Mouse (Mus musculus): ENCODE measurements at regions not wholly inside any gene's neighbourhood (a gene's known extent, or its start where the extent isn't known, plus 50 kb on each side); places are given as distances from the start of the nearest gene placed in this dataset.
A peak's percentile ranks its signal among the peaks of the same experiment; 100 is the strongest.

GRCm38 (mm10) chr1:18849038-18849437 lies 253.8 kb upstream of the Tfap2d start:
- 69% methylated on average over 2 of the region's 2 CpGs for WGBS
- H3K4me2 ChIP-seq, result no peak overlapping the region
- H3K36me3 ChIP-seq (ENCODE audit: poor library complexity, severe bottlenecking), result no peaks in the 10 kb centered on the region
- no peak overlapping the region for H3K27ac ChIP-seq
- no peak for ATAC-seq
- H3K27me3 ChIP-seq, result no peaks in the 10 kb centered on the region
- H3K9me3 ChIP-seq (replicated peaks), result no peaks in the 10 kb centered on the region
- H3K9ac ChIP-seq, result no peak overlapping the region
- H3K4me3 ChIP-seq, result no peak overlapping the region
- H3K4me1 ChIP-seq, result no peaks in the 10 kb centered on the region

- H3K4me1 ChIP-seq, result no peaks in the 10 kb centered on the region
- H3K27ac ChIP-seq, result no peak overlapping the region
- no peak overlapping the region for H3K4me3 ChIP-seq
- no peak overlapping the region for H3K4me2 ChIP-seq
- no peak for ATAC-seq
- 91% methylated on average over 3 of the region's 3 CpGs for WGBS
- H3K36me3 ChIP-seq (ENCODE audit: poor library complexity, severe bottlenecking), result no peaks in the 10 kb centered on the region
- no peak overlapping the region for H3K9ac ChIP-seq
- no peaks in the 10 kb centered on the region for H3K27me3 ChIP-seq
- H3K9me3 ChIP-seq (replicated peaks), result no peaks in the 10 kb centered on the region
Measured at GRCm38 (mm10) chr1:18857457-18857856, 245.4 kb upstream of the Tfap2d start.

- ATAC-seq, result no peak
- no peaks in the 10 kb centered on the region for H3K27me3 ChIP-seq
- no peaks in the 10 kb centered on the region; the same call in 1 of the 2 replicates for H3K9me3 ChIP-seq (replicated peaks)
- no peak overlapping the region for H3K9ac ChIP-seq
- no peak overlapping the region for H3K4me3 ChIP-seq
- H3K4me1 ChIP-seq, result no peaks in the 10 kb centered on the region
- WGBS, result 97% methylated on average over 1 of the region's 1 CpGs
- H3K36me3 ChIP-seq (ENCODE audit: poor library complexity, severe bottlenecking), result no peaks in the 10 kb centered on the region
- no peak overlapping the region for H3K27ac ChIP-seq
- H3K4me2 ChIP-seq, result no peak overlapping the region
Measured at GRCm38 (mm10) chr1:18903266-18903665, 199.6 kb upstream of the Tfap2d start.

- WGBS, result 71% methylated on average over 4 of the region's 4 CpGs
- Histone ChIP-seq H3K4me1 (no peaks in the 10 kb centered on the region), H3K27me3 (no peaks in the 10 kb centered on the region), H3K9me3 (replicated peaks) (no peaks in the 10 kb centered on the region; the same call in 1 of the 2 replicates), H3K36me3 (ENCODE audit: poor library complexity, severe bottlenecking) (no peaks in the 10 kb centered on the region), H3K27ac (no peak overlapping the region), H3K9ac (no peak overlapping the region), H3K4me2 (no peak overlapping the region), H3K4me3 (no peak overlapping the region)
- no peak for ATAC-seq
Measured at GRCm38 (mm10) chr1:18903696-18904095, 199.1 kb upstream of the Tfap2d start.

- no peak overlapping the region for H3K27ac ChIP-seq
- no peak overlapping the region for H3K4me3 ChIP-seq
- no peaks in the 10 kb centered on the region for H3K4me1 ChIP-seq
- no peak overlapping the region for H3K9ac ChIP-seq
- no peaks in the 10 kb centered on the region for H3K9me3 ChIP-seq (replicated peaks)
- no peaks in the 10 kb centered on the region for H3K27me3 ChIP-seq
- no peaks in the 10 kb centered on the region for H3K36me3 ChIP-seq (ENCODE audit: poor library complexity, severe bottlenecking)
- WGBS, result 60% methylated on average over 4 of the region's 4 CpGs
- H3K4me2 ChIP-seq, result no peak overlapping the region
- ATAC-seq, result peak; percentile 33; the same call in 1 of the 2 replicates
Measured at GRCm38 (mm10) chr1:18911578-18911977, 191.2 kb upstream of the Tfap2d start.

- no peak overlapping the region for H3K4me3 ChIP-seq
- no peak overlapping the region for H3K9ac ChIP-seq
- H3K4me1 ChIP-seq, result no peaks in the 10 kb centered on the region
- H3K36me3 ChIP-seq (ENCODE audit: poor library complexity, severe bottlenecking), result no peaks in the 10 kb centered on the region
- no peak overlapping the region for H3K4me2 ChIP-seq
- WGBS, result 86% methylated on average over 1 of the region's 1 CpGs
- ATAC-seq, result no peak
- H3K27ac ChIP-seq, result no peak overlapping the region
- no peaks in the 10 kb centered on the region for H3K9me3 ChIP-seq (replicated peaks)
- H3K27me3 ChIP-seq, result no peaks in the 10 kb centered on the region
Measured at GRCm38 (mm10) chr1:18956276-18956675, 146.5 kb upstream of the Tfap2d start.

GRCm38 (mm10) chr1:18956975-18957374 lies 145.8 kb upstream of the Tfap2d start:
- H3K27ac ChIP-seq, result no peak overlapping the region
- no peaks in the 10 kb centered on the region for H3K9me3 ChIP-seq (replicated peaks)
- no peaks in the 10 kb centered on the region for H3K27me3 ChIP-seq
- no peaks in the 10 kb centered on the region for H3K4me1 ChIP-seq
- no peak overlapping the region for H3K9ac ChIP-seq
- 56% methylated on average over 6 of the region's 6 CpGs for WGBS
- no peak overlapping the region for H3K4me3 ChIP-seq
- no peak overlapping the region for H3K4me2 ChIP-seq
- no peak for ATAC-seq
- no peaks in the 10 kb centered on the region for H3K36me3 ChIP-seq (ENCODE audit: poor library complexity, severe bottlenecking)

- Histone ChIP-seq H3K4me1 (no peaks in the 10 kb centered on the region), H3K4me2 (no peak overlapping the region), H3K9ac (no peak overlapping the region), H3K27me3 (no peaks in the 10 kb centered on the region), H3K27ac (no peak overlapping the region), H3K4me3 (no peak overlapping the region), H3K36me3 (ENCODE audit: poor library complexity, severe bottlenecking) (no peaks in the 10 kb centered on the region), H3K9me3 (replicated peaks) (no peaks in the 10 kb centered on the region)
- no peak for ATAC-seq
- WGBS, result 86% methylated on average over 9 of the region's 9 CpGs
Measured at GRCm38 (mm10) chr1:18961464-18961863, 141.4 kb upstream of the Tfap2d start.

GRCm38 (mm10) chr1:18961889-18962288 lies 140.9 kb upstream of the Tfap2d start:
- no peaks in the 10 kb centered on the region for H3K4me1 ChIP-seq
- H3K27me3 ChIP-seq, result no peaks in the 10 kb centered on the region
- ATAC-seq, result no peak
- H3K4me3 ChIP-seq, result no peak overlapping the region
- H3K4me2 ChIP-seq, result no peak overlapping the region
- no peak overlapping the region for H3K9ac ChIP-seq
- H3K27ac ChIP-seq, result no peak overlapping the region
- WGBS, result 84% methylated on average over 3 of the region's 3 CpGs
- no peaks in the 10 kb centered on the region for H3K36me3 ChIP-seq (ENCODE audit: poor library complexity, severe bottlenecking)
- H3K9me3 ChIP-seq (replicated peaks), result no peaks in the 10 kb centered on the region

- no peak overlapping the region for H3K27ac ChIP-seq
- H3K4me1 ChIP-seq, result no peaks in the 10 kb centered on the region
- H3K27me3 ChIP-seq, result no peaks in the 10 kb centered on the region
- no peak overlapping the region for H3K9ac ChIP-seq
- no peak for ATAC-seq
- H3K9me3 ChIP-seq (replicated peaks), result no peaks in the 10 kb centered on the region
- WGBS, result 86% methylated on average over 2 of the region's 2 CpGs
- H3K4me3 ChIP-seq, result no peak overlapping the region
- no peaks in the 10 kb centered on the region for H3K36me3 ChIP-seq (ENCODE audit: poor library complexity, severe bottlenecking)
- H3K4me2 ChIP-seq, result no peak overlapping the region
Measured at GRCm38 (mm10) chr1:18968935-18969334, 133.9 kb upstream of the Tfap2d start.

- Histone ChIP-seq H3K4me2 (no peak overlapping the region), H3K9me3 (replicated peaks) (no peaks in the 10 kb centered on the region), H3K4me1 (no peaks in the 10 kb centered on the region), H3K9ac (no peak overlapping the region), H3K4me3 (no peak overlapping the region), H3K36me3 (ENCODE audit: poor library complexity, severe bottlenecking) (no peaks in the 10 kb centered on the region), H3K27me3 (no peaks in the 10 kb centered on the region), H3K27ac (no peak overlapping the region)
- no peak for ATAC-seq
Measured at GRCm38 (mm10) chr1:18970173-18970572, 132.6 kb upstream of the Tfap2d start.

GRCm38 (mm10) chr1:18973826-18974620 lies 128.8 kb upstream of the Tfap2d start:
- ATAC-seq, result no peak
- no peak overlapping the region for H3K4me3 ChIP-seq
- 74% methylated on average over 6 of the region's 6 CpGs for WGBS
- no peak overlapping the region for H3K9ac ChIP-seq
- no peaks in the 10 kb centered on the region for H3K27me3 ChIP-seq
- no peaks in the 10 kb centered on the region for H3K9me3 ChIP-seq (replicated peaks)
- H3K27ac ChIP-seq, result no peak overlapping the region
- no peak overlapping the region for H3K4me2 ChIP-seq
- H3K4me1 ChIP-seq, result no peaks in the 10 kb centered on the region
- no peaks in the 10 kb centered on the region for H3K36me3 ChIP-seq (ENCODE audit: poor library complexity, severe bottlenecking)

- 87% methylated on average over 2 of the region's 2 CpGs for WGBS
- Histone ChIP-seq H3K9me3 (replicated peaks) (no peaks in the 10 kb centered on the region), H3K27me3 (no peaks in the 10 kb centered on the region), H3K9ac (no peak overlapping the region), H3K4me3 (no peak overlapping the region), H3K4me1 (no peaks in the 10 kb centered on the region), H3K36me3 (ENCODE audit: poor library complexity, severe bottlenecking) (no peaks in the 10 kb centered on the region), H3K4me2 (no peak overlapping the region), H3K27ac (no peak overlapping the region)
- no peak for ATAC-seq
Measured at GRCm38 (mm10) chr1:18974860-18975439, 127.9 kb upstream of the Tfap2d start.

All from forebrain, embryonic 13.5 days (tissue).